Mouse (Mus musculus): ENCODE data around the gene Tenm2. TPM values are rescaled to one million over a fixed set of nuclear protein-coding genes. Genes with fewer than 3 reads are reported as not detected.

Gene Tenm2
- total and polyA plus RNA-seq, 3 experiments: not detected

DNA sequence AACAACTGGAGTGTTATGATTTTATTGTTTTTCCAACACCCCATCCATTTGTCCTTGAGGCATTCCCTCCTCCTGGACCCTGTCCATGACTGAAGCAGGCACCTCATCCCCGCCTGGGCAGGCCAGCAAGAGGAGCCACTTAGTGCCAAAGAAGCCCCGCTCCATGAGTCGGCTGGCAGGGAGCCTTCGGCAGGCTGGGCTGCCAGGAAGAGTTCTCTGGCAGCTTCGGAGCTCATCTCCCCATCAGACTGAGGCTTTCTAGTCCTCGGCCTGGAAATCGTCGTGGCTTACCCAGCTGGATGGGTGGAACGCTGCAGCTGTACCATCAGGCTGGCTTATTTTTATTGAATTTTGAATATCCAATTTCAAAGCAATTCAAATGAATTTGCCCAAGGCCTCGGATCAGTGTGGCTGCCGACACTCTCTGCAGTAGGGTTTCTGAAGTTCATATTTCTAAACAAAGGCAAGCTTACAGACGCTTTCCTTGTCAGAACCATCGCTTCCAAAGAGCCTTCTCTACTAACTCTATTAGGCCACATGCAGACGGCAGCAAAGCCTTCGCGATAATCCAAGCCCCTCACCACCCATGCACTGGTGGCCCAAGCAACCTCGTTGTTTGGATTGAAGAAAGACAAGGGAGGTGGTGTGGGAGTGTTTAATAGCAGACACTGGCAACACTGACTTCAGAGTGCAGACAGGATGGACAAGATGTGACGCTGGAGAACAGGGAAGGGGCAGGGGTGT lies 991.8 kb downstream of the Tenm2 start:
- no peaks in the 10 kb centered on the region for H3K27me3 ChIP-seq (ENCODE audit: control insufficient read depth in 1 of 2, insufficient read depth in 2 of 2, low read length in 2 of 2)
- H3K9me3 ChIP-seq (replicated peaks; ENCODE audit: insufficient read depth, low read length): no peaks in the 10 kb centered on the region

DNA sequence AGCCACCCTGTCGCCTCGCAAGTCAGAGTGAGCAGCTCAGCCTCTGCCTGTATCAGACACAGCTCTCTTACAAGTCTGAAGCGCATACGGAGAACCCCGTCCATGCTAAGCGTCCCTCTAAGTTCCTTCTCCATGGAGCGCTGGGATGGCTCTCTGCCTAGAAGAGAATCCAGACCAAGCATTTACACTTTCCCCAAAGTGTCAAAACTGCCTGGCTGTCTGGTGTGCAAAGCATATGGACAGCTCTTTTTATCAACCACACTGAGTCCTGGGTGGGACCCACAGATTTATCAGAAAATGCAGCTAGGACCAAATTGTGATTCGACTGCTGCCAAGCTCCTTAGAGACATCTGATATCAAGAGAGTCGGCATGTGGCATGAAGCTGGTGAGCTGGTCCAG lies 996.9 kb downstream of the Tenm2 start:
- Histone ChIP-seq H3K4me1 (ENCODE audit: control insufficient read depth in 1 of 2, insufficient read depth in 2 of 2, low read length in 2 of 2) (no peaks in the 10 kb centered on the region), H3K9ac (ENCODE audit: control insufficient read depth, low read depth, low read length, poor library complexity, severe bottlenecking) (no peak overlapping the region), H3K79me2 (ENCODE audit: control insufficient read depth, insufficient read depth, low read length, poor library complexity) (no peaks in the 10 kb centered on the region), H3K36me3 (ENCODE audit: control insufficient read depth in 1 of 2, insufficient read depth in 2 of 2, low read length in 2 of 2) (no peaks in the 10 kb centered on the region), H3K9me3 (replicated peaks; ENCODE audit: insufficient read depth, low read length) (no peaks in the 10 kb centered on the region), H3K27me3 (ENCODE audit: control insufficient read depth in 1 of 2, insufficient read depth in 2 of 2, low read length in 2 of 2) (no peaks in the 10 kb centered on the region; a peak in 1 of 4 replicates), H3K4me3 (ENCODE audit: control insufficient read depth in 1 of 2, insufficient read depth in 1 of 2, low read depth in 2 of 2, low read length in 2 of 2) (no peak overlapping the region), H3K27ac (ENCODE audit: control insufficient read depth, low read depth, low read length) (no peak overlapping the region)
- no peak for DNase-seq (ENCODE audit: low read depth, low spot score)
- TF ChIP-seq ZMIZ1 (IDR thresholded peaks at IDR 0.05; ENCODE audit: low read depth, low read length) (no peak), RCOR1 (IDR thresholded peaks at IDR 0.05; ENCODE audit: low read depth, low read length) (no peak), CHD2 (IDR thresholded peaks at IDR 0.05; ENCODE audit: low read length) (no peak), KAT2A (conservative IDR thresholded peaks at IDR 0.05; ENCODE audit: low read depth, low read length) (no peak)

More for the DNA sequence above, 991.8 kb downstream of the Tenm2 start:
- Histone ChIP-seq H3K79me2 (ENCODE audit: control insufficient read depth, insufficient read depth, low read length, poor library complexity) (no peaks in the 10 kb centered on the region), H3K4me3 (ENCODE audit: control insufficient read depth in 1 of 2, insufficient read depth in 1 of 2, low read depth in 2 of 2, low read length in 2 of 2) (no peak overlapping the region), H3K36me3 (ENCODE audit: control insufficient read depth in 1 of 2, insufficient read depth in 2 of 2, low read length in 2 of 2) (no peaks in the 10 kb centered on the region), H3K4me1 (ENCODE audit: control insufficient read depth in 1 of 2, insufficient read depth in 2 of 2, low read length in 2 of 2) (no peaks in the 10 kb centered on the region), H3K27ac (ENCODE audit: control insufficient read depth, low read depth, low read length) (no peak overlapping the region), H3K9ac (ENCODE audit: control insufficient read depth, low read depth, low read length, poor library complexity, severe bottlenecking) (no peak overlapping the region)
- no peak for DNase-seq (ENCODE audit: low read depth, low spot score)
- TF ChIP-seq CHD1 (IDR thresholded peaks at IDR 0.05; ENCODE audit: low read depth, low read length) (no peak), GABPA (IDR thresholded peaks at IDR 0.05; ENCODE audit: low read depth, low read length) (no peak), MEF2A (IDR thresholded peaks at IDR 0.05; ENCODE audit: extremely low read depth, insufficient replicate concordance, low read depth, low read length, poor library complexity, severe bottlenecking) (no peak), ETS1 (IDR thresholded peaks at IDR 0.05; ENCODE audit: low read depth, low read length) (no peak), USF2 (IDR thresholded peaks at IDR 0.05; ENCODE audit: borderline replicate concordance in 1 of 2, insufficient read depth in 1 of 2, low read depth in 1 of 2, low read length in 2 of 2) (no peak), HCFC1 (IDR thresholded peaks at IDR 0.05; ENCODE audit: low read depth, low read length) (no peak), CTCF (IDR thresholded peaks at IDR 0.05 in 2 of 3, conservative IDR thresholded peaks at IDR 0.05 in 1 of 3; ENCODE audit: control insufficient read depth in 1 of 3, insufficient read depth in 1 of 3, low read depth in 2 of 3, low read length in 3 of 3, poor library complexity in 1 of 3, severe bottlenecking in 1 of 3) (no peak), MAX (IDR thresholded peaks at IDR 0.05; ENCODE audit: low read length) (no peak), USF1 (IDR thresholded peaks at IDR 0.05; ENCODE audit: low read depth, low read length) (no peak), BHLHE40 (IDR thresholded peaks at IDR 0.05; ENCODE audit: borderline replicate concordance, low read depth, low read length) (no peak), POLR2AphosphoS5 (IDR thresholded peaks at IDR 0.05; ENCODE audit: borderline replicate concordance, low read depth, low read length) (no peak), ELF1 (IDR thresholded peaks at IDR 0.05; ENCODE audit: low read depth, low read length) (no peak), NRF1 (IDR thresholded peaks at IDR 0.05; ENCODE audit: insufficient read depth, low read depth, low read length, poor library complexity, severe bottlenecking) (no peak), GATA1 (IDR thresholded peaks at IDR 0.05; ENCODE audit: low read depth, low read length) (no peak)

Measured in MEL (cell line).